Mouse (Mus musculus) olfactory bulb, adult 2 months (tissue): ENCODE measurements around the gene Dram1.

Experiments
- CTCF ChIP-seq: fragments of 200-500 bp; IDR thresholded peaks from 2 replicates; pipeline ENCODE4 v1.5.1; 2012; ENCODE audit warnings: low read depth, mild to moderate bottlenecking, low read length, moderate library complexity; ENCODE audit not compliant: insufficient read depth
- POLR2A ChIP-seq: fragments of 200-500 bp; IDR thresholded peaks from 2 replicates; pipeline ENCODE4 v1.6.1; 2012; ENCODE audit warnings: mild to moderate bottlenecking, low read depth, low read length, moderate library complexity; ENCODE audit not compliant: insufficient read depth

- TF ChIP-seq POLR2A = no peak
- no peak for TF ChIP-seq CTCF
Measured at GRCm38 (mm10) chr10:88426896-88427295, 48.0 kb upstream of the Dram1 start.
